Mouse (Mus musculus) midbrain, postnatal 0 days (tissue): ENCODE measurements at regions not wholly inside any gene's neighbourhood (a gene's known extent, or its start where the extent isn't known, plus 50 kb on each side); places are given as distances from the start of the nearest gene placed in this dataset.

Experiments used
- ATAC-seq: fragments of 200-750 bp; cut with Nextera tagmentation; 2 replicates; pipeline ENCODE4 v1.8.0; 2017; ENCODE audit warnings: moderate number of reproducible peaks, mild to moderate bottlenecking, moderate TSS enrichment, moderate library complexity; ENCODE audit not compliant: low FRiP score
- DNase-seq: peaks from one replicate; pipeline ENCODE4 v3.0.0-alpha.2; 2015; ENCODE audit warnings: low spot score
- H3K27ac ChIP-seq: fragments of 300-500 bp; sonication (generic); 2 replicates; pipeline ENCODE4 v1.5.1; 2014; ENCODE audit warnings: low read depth, mild to moderate bottlenecking, low read length, mixed read lengths
- H3K27me3 ChIP-seq: fragments of 300-500 bp; sonication (generic); 2 replicates; pipeline ENCODE4 v1.6.1; 2014; ENCODE audit warnings: low read length, control low read depth, mixed read lengths; ENCODE audit not compliant: insufficient read depth
- H3K36me3 ChIP-seq: fragments of 300-500 bp; sonication (generic); 2 replicates; pipeline ENCODE4 v1.6.1; 2014; ENCODE audit warnings: low read length, control low read depth, mixed read lengths; ENCODE audit not compliant: insufficient read depth
- H3K4me1 ChIP-seq: fragments of 300-500 bp; sonication (generic); 2 replicates; pipeline ENCODE4 v1.6.1; 2014; ENCODE audit warnings: mild to moderate bottlenecking, control low read depth, antibody characterized with exemption, low read length, mixed read lengths; ENCODE audit not compliant: insufficient read depth
- H3K4me2 ChIP-seq: fragments of 300-500 bp; sonication (generic); 2 replicates; pipeline ENCODE4 v1.6.1; 2014; ENCODE audit warnings: low read depth, mild to moderate bottlenecking, low read length, mixed read lengths; ENCODE audit not compliant: poor library complexity, severe bottlenecking
- H3K4me3 ChIP-seq: fragments of 300-500 bp; sonication (generic); 2 replicates; pipeline ENCODE4 v1.5.1; 2014; ENCODE audit warnings: low read depth, mild to moderate bottlenecking, low read length, moderate library complexity
- H3K9ac ChIP-seq: fragments of 300-500 bp; sonication (generic); replicated peaks from 2 replicates; pipeline ENCODE4 v1.6.1; 2014; ENCODE audit warnings: mild to moderate bottlenecking, low read length, moderate library complexity, mixed read lengths; ENCODE audit not compliant: poor library complexity, severe bottlenecking
- H3K9me3 ChIP-seq: fragments of 300-500 bp; sonication (generic); 2 replicates; pipeline ENCODE4 v1.6.1; 2016; ENCODE audit warnings: low read length, control low read depth
- CTCF ChIP-seq: IDR thresholded peaks from 2 replicates; pipeline ENCODE4 v1.5.1; 2016; ENCODE audit warnings: antibody characterized with exemption, mild to moderate bottlenecking
- WGBS: fragments of 180-500 bp; shearing (Covaris S2); extraction: QIAGEN DNeasy Blood & Tissue Kit; methylation state at CpG from one replicate; pipeline ENCODE4 v1.1.7; 2014; 5-methylcytosine and 5-hydroxymethylcytosine counted together

DNA sequence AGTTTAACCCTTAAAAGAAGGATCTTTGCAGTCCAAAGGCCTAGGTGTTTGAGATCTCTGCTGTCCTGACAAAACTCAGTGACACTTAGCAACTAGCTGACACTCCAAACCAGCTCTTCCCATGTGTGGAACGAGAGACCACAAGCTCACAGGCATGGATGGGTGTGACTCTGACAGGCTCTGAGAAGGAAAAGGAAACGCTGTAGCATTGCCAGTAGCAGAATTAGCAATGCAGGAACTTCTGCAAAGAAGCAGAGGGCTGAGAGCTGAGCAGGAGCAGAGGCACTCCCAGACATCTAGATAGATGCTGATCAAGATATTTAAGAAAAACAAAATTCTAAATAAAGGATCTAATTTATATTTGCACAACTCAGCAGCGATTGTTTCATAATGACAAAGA, 218.9 kb upstream of the Ercc4 start:
- DNase-seq (no peak), ATAC-seq (no peak)
- H3K4me2 ChIP-seq = no peak overlapping the region
- H3K9ac ChIP-seq = no peak overlapping the region
- WGBS = 72% methylated on average over 3 of the region's 3 CpGs
- no peak overlapping the region for H3K4me3 ChIP-seq
- no peaks in the 10 kb centered on the region for H3K27me3 ChIP-seq
- no peak overlapping the region for H3K27ac ChIP-seq
- H3K36me3 ChIP-seq = no peaks in the 10 kb centered on the region
- H3K4me1 ChIP-seq = no peaks in the 10 kb centered on the region
- TF ChIP-seq CTCF = no peak
- H3K9me3 ChIP-seq = no peaks in the 10 kb centered on the region

DNA sequence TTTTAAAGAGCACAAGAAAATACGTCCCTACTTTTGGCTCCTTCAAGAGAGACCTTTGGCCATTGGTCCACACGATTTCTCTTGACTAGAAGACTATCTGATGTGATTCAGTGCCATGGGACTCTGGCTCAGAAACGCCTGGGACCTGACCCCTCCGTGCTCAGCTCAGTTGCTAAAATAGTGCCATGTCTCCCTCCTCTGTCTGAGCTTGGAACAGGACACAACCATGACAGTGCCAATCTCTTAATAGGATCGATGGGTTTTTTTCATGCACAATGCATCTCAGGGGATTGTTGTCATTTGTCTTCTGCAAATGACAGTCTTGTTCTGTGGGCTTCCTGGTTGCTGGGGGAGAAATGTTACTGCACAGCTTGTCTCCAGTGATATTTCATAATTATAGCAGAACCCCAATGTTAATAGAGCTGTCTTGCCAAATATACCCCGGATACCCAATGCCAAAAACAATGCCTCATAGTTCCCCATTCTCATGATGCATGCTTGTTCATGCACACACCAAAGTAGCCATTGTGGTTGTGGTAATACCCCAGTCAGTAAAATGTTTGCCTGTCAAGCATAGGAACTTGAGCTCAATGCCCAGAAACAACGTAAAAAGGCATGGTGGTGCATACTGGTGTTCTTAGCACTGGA, 216.7 kb upstream of the Ercc4 start:
- Histone ChIP-seq H3K27me3 (no peaks in the 10 kb centered on the region), H3K9ac (no peak overlapping the region), H3K4me2 (no peak overlapping the region), H3K9me3 (no peaks in the 10 kb centered on the region), H3K4me3 (no peak overlapping the region), H3K27ac (no peak overlapping the region), H3K36me3 (no peaks in the 10 kb centered on the region), H3K4me1 (no peaks in the 10 kb centered on the region)
- DNase-seq (peak; percentile 34), ATAC-seq (no peak; the same call in 1 of the 2 replicates)
- TF ChIP-seq CTCF = peak; percentile 51
- WGBS = 80% methylated on average over 7 of the region's 7 CpGs

- DNase-seq (no peak), ATAC-seq (no peak)
- Histone ChIP-seq H3K9me3 (no peaks in the 10 kb centered on the region), H3K4me1 (no peaks in the 10 kb centered on the region), H3K4me3 (no peak overlapping the region), H3K9ac (no peak overlapping the region), H3K4me2 (no peak overlapping the region), H3K27ac (no peak overlapping the region), H3K27me3 (no peaks in the 10 kb centered on the region), H3K36me3 (no peaks in the 10 kb centered on the region)
- TF ChIP-seq CTCF = no peak
- WGBS = 68% methylated on average over 1 of the region's 1 CpGs
These were observed 212.2 kb upstream of the Ercc4 start for GRCm38 (mm10) chr16:12897267-12897666.

- no peak for TF ChIP-seq CTCF
- H3K4me1 ChIP-seq = no peaks in the 10 kb centered on the region
- H3K9me3 ChIP-seq = no peaks in the 10 kb centered on the region
- ATAC-seq = no peak
- H3K9ac ChIP-seq = no peak overlapping the region
- no peak overlapping the region for H3K4me3 ChIP-seq
- no peak overlapping the region for H3K27ac ChIP-seq
- H3K36me3 ChIP-seq = no peaks in the 10 kb centered on the region
- no peaks in the 10 kb centered on the region for H3K27me3 ChIP-seq
- WGBS = 71% methylated on average over 8 of the region's 8 CpGs
- DNase-seq = no peak
- H3K4me2 ChIP-seq = no peak overlapping the region
These were observed 208.8 kb upstream of the Ercc4 start for GRCm38 (mm10) chr16:12900670-12901069.

DNA sequence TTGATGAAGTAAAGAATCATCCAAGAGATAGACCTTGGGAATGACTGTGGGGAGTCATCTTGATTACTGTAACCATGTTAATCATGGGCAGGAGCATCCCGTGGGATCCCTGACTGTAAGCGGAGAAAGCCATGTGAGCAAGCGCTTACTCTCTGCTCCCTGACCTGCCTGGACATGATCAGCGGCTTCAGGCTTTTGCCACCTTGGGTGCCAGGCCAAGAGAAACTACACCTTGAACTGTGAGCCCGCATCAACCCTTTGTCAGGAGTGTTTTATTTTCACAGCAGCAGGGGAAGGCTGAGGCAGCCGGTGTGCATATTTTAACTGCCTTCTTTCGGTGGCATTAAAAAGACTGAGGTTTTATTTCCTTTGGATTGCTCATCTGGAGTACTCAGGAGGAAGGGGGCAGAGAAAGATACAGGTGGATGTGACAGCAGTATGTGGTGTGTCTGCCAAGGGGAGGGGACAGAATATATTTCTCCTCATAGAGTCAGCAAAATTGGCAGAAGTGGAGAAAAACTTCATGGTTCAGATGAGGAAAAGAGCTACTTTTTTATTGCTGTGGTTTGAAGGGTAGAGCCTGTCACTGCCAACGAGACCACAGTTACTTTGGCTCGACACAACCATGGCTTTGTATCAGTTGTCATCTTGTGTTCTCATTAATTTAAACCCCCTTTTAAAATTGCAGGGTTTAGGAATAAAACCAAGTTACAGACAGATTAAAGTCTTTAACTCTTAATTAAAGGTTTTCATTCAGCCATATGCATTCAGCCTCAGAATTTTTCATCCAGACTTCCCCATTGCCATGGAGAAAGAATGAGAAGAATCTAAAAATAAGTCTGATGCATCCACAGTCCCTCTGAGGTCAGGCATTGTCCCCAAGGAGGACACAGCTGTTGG, 208.1 kb upstream of the Ercc4 start:
- no peaks in the 10 kb centered on the region for H3K36me3 ChIP-seq
- H3K27ac ChIP-seq = no peak overlapping the region
- peak; percentile 51 for DNase-seq
- no peaks in the 10 kb centered on the region for H3K27me3 ChIP-seq
- H3K9ac ChIP-seq = no peak overlapping the region
- no peak for TF ChIP-seq CTCF
- 36% methylated on average over 9 of the region's 9 CpGs for WGBS
- H3K4me3 ChIP-seq = no peak overlapping the region
- H3K4me2 ChIP-seq = no peak overlapping the region
- H3K4me1 ChIP-seq = no peaks in the 10 kb centered on the region
- no peak; the same call in 1 of the 2 replicates for ATAC-seq
- no peaks in the 10 kb centered on the region for H3K9me3 ChIP-seq

DNA sequence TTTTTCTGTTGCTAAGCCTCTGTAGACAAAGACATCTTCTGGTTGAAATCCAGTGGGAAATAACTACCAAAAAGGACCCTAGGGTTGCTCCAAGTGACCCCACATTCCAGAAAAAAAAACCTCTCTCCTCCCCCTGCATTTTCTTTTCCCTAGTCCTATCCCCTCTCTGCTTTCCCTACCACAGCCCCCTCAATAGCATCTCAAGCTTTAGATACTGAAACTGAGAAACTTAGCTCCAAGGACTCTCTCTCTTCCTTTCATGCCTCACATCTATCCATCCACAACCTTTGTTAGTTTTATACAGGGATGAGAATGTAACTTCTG, 207.5 kb upstream of the Ercc4 start:
- H3K9me3 ChIP-seq = no peaks in the 10 kb centered on the region
- no peak for TF ChIP-seq CTCF
- H3K27ac ChIP-seq = no peak overlapping the region
- no peak overlapping the region for H3K9ac ChIP-seq
- H3K4me2 ChIP-seq = no peak overlapping the region
- no peak overlapping the region for H3K4me3 ChIP-seq
- H3K36me3 ChIP-seq = no peaks in the 10 kb centered on the region
- no peaks in the 10 kb centered on the region for H3K4me1 ChIP-seq
- DNase-seq = no peak
- no peaks in the 10 kb centered on the region for H3K27me3 ChIP-seq
- no peak for ATAC-seq
